Mouse (Mus musculus) NIH3T3 (cell line): ENCODE measurements at regions not wholly inside any gene's neighbourhood (a gene's known extent, or its start where the extent isn't known, plus 50 kb on each side); places are given as distances from the start of the nearest gene placed in this dataset.
A peak's percentile ranks its signal among the peaks of the same experiment; 100 is the strongest.

ENCODE experiments used
- DNase-seq: peaks from one replicate; pipeline ENCODE4 v3.0.0-alpha.2; 2012; ENCODE audit warnings: low read depth

- peak; percentile 63 for DNase-seq
Measured at GRCm38 (mm10) chr9:60998086-60998785, 203.9 kb downstream of the Uaca start.

- peak; percentile 22 for DNase-seq
Measured at GRCm38 (mm10) chr9:60999001-60999529, 204.7 kb downstream of the Uaca start.

GRCm38 (mm10) chr9:61000232-61000631 lies 205.9 kb downstream of the Uaca start:
- no peak for DNase-seq

- peak; percentile 28 for DNase-seq
Measured at GRCm38 (mm10) chr9:61002572-61002971, 208.2 kb downstream of the Uaca start.

- no peak for DNase-seq
Measured at GRCm38 (mm10) chr9:61008446-61008845, 214.1 kb downstream of the Uaca start.

- no peak for DNase-seq
Measured at GRCm38 (mm10) chr9:61011066-61011465, 216.7 kb downstream of the Uaca start.

- peak; percentile 95 for DNase-seq
Measured at GRCm38 (mm10) chr9:61012771-61013540, 218.6 kb downstream of the Uaca start.

GRCm38 (mm10) chr9:61014151-61014550 lies 219.8 kb downstream of the Uaca start:
- DNase-seq = no peak

GRCm38 (mm10) chr9:61015374-61015890 lies 221.1 kb downstream of the Uaca start:
- DNase-seq = no peak

GRCm38 (mm10) chr9:61016673-61017072 lies 222.3 kb downstream of the Uaca start:
- DNase-seq = peak; percentile 87

- peak; percentile 31 for DNase-seq
Measured at GRCm38 (mm10) chr9:61019938-61020337, 225.6 kb downstream of the Uaca start.

GRCm38 (mm10) chr9:61021810-61022209 lies 227.5 kb downstream of the Uaca start:
- DNase-seq = no peak

- DNase-seq = peak; percentile 31
Measured at GRCm38 (mm10) chr9:61022371-61023026, 228.2 kb downstream of the Uaca start.

- no peak for DNase-seq
Measured at GRCm38 (mm10) chr9:61025341-61025740, 231.0 kb downstream of the Uaca start.

- no peak for DNase-seq
Measured at GRCm38 (mm10) chr9:61028775-61029401, 234.5 kb downstream of the Uaca start.

- no peak for DNase-seq
Measured at GRCm38 (mm10) chr9:61031699-61032447, 237.5 kb downstream of the Uaca start.

GRCm38 (mm10) chr9:61032448-61033433 lies 238.4 kb downstream of the Uaca start:
- no peak for DNase-seq

GRCm38 (mm10) chr9:61033593-61033992 lies 239.3 kb downstream of the Uaca start:
- DNase-seq = no peak

GRCm38 (mm10) chr9:61042063-61042462 lies 247.7 kb downstream of the Uaca start:
- no peak for DNase-seq

GRCm38 (mm10) chr9:61044983-61045382 lies 250.6 kb downstream of the Uaca start:
- DNase-seq = no peak
